Mouse (Mus musculus): ENCODE measurements around the gene Bag6.

- TF ChIP-seq POLR2A (IDR thresholded peaks at IDR 0.05; ENCODE audit: low read depth, low read length) = no peak
- TF ChIP-seq CTCF (IDR thresholded peaks at IDR 0.05; ENCODE audit: extremely low read depth, insufficient read length, insufficient replicate concordance, low read depth, low read length) = no peak
Measured at GRCm38 (mm10) chr17:35131500-35132173, 3.3 kb upstream of the Bag6 start, which contains the start of gene Apom.

Data from small intestine, adult 2 months (tissue).